Comparison of ENCODE assay signal across 8 mouse cellular contexts in the genomic region with DNA sequence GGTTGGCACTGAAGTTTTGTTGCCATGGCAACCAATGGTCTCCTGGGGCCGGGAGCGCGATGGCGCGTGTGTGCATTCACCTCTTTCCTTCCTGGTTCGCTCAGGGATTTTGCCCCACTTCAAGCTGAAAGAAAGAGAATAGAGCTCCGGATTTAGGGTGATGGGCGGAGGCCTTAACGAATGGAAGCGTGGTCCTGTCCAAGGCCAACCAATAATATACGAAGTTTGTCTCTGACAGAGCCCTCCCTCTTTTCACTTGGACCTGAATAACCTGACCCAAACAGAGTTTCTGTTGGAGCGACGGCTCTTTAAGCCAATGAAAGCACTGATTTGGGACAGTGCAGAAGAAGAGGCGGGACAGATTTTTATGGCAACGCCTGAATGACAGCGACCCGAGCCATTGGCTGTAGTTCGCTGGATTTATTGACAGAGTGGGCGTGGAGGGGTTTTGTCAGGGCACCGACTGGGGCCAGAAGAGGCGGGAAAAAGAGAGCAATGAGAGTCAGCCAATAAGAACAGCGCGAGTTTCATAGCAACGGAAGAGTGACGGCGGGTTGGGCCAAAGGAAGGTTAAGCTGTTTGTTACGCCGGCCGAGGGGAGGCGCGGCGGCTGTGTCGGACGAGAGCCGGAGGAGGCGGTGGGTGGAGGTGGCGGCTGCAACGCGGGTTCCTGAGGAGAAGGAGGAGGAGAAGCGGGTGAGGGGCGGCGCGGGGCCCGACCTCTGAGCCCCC. TPM values are rescaled to one million over a fixed set of nuclear protein-coding genes. Genes with fewer than 3 reads are reported as not detected.
DNase-seq lines count a peak whose midpoint lies in the region; ATAC-seq lines count a peak whose summit lies in the region.

Gene Kmt5c (plus strand): TSS at position 572 of the 732 bp plus-strand sequence.

- peak within 1 kb of the TSS; percentile 87 for H3K4me2 ChIP-seq in kidney, embryonic 15.5 days

- peak; percentile 83 for ATAC-seq in erythroblast, adult 5-6 weeks (replicated peaks; ENCODE audit: low FRiP score, poor library complexity, severe bottlenecking)
- peak; percentile 97 for ATAC-seq in kidney, embryonic 15.5 days (replicated peaks; ENCODE audit: low FRiP score)
- peak; percentile 95 for ATAC-seq in monocyte, adult 5-6 weeks (replicated peaks; ENCODE audit: insufficient number of reproducible peaks, low FRiP score, low TSS enrichment, poor library complexity, severe bottlenecking)

- peak within 1 kb of the TSS; percentile 67 for H3K4me3 ChIP-seq in heart, embryonic 10.5 days
- H3K4me3 ChIP-seq in kidney, embryonic 15.5 days (replicated peaks): peak within 1 kb of the TSS; percentile 82

- H3K36me3 ChIP-seq in heart, embryonic 10.5 days: peaks cover 27% of the 10 kb centered on the region
- peaks cover 26% of the 10 kb centered on the region for H3K36me3 ChIP-seq in kidney, embryonic 15.5 days

- peaks cover 33% of the 10 kb centered on the region for H3K4me1 ChIP-seq in heart, embryonic 10.5 days
- peaks cover 34% of the 10 kb centered on the region for H3K4me1 ChIP-seq in kidney, embryonic 15.5 days

- H3K27me3 ChIP-seq in heart, embryonic 10.5 days (ENCODE audit: insufficient read depth, poor library complexity, severe bottlenecking): no peaks in the 10 kb centered on the region
- no peaks in the 10 kb centered on the region for H3K27me3 ChIP-seq in kidney, embryonic 15.5 days

- peak within 1 kb of the TSS; percentile 94 for H3K27ac ChIP-seq in heart, embryonic 10.5 days
- H3K27ac ChIP-seq in kidney, embryonic 15.5 days: peak within 1 kb of the TSS; percentile 94

- H3K9me3 ChIP-seq in heart, embryonic 10.5 days: no peaks in the 10 kb centered on the region
- no peaks in the 10 kb centered on the region for H3K9me3 ChIP-seq in kidney, embryonic 15.5 days (replicated peaks)

- H3K9ac ChIP-seq in kidney, embryonic 15.5 days: peak within 1 kb of the TSS; percentile 89

- under 1% methylated on average over 36 of the region's 44 CpGs for WGBS in heart, embryonic 10.5 days
- under 1% methylated on average over 36 of the region's 44 CpGs for whole genome bisulfite sequencing in kidney, embryonic 15.5 days

- DNase-seq in B cell, adult 2 months: peak; percentile 91 to 94
- peak; percentile 100 for DNase-seq in brain, adult 2 months (ENCODE audit: low read depth, low spot score)
- peak; percentile 100 for DNase-seq in heart, embryonic 10.5 days (ENCODE audit: low spot score)
- DNase-seq in liver: peak; percentile 95
- DNase-seq in spleen, postnatal 4 days (ENCODE audit: low spot score in 2 of 2): peak; percentile 93 to 95

RNA-seq across cellular contexts. Expression of gene Kmt5c, which starts in this region (rescaled TPM):
- total RNA-seq in erythroblast, adult 5-6 weeks (2015; ENCODE audit: low replicate concordance): 11.3 and 15.9 TPM in 2 replicates
- 32.0 and 42.2 TPM in 2 replicates for total RNA-seq in erythroblast, adult 5-6 weeks (2017; ENCODE audit: low replicate concordance)
- polyA plus RNA-seq in heart, embryonic 10.5 days (2016; fragmentation: Nextera tagmentation; extraction: Ambion mirVana): 76.1 and 77.6 TPM in 2 replicates
- 79.3 and 90.8 TPM in 2 replicates for polyA plus RNA-seq in kidney, embryonic 15.5 days (2015; fragmentation: Nextera tagmentation; extraction: Ambion mirVana)
- total RNA-seq in monocyte, adult 5-6 weeks (2017): 25.1 to 60.4 TPM (median 38.0 TPM) in 3 replicates

Comparison
In these comparisons a context has a peak if more than half of its experiments do, and no peak if none do; other contexts are left out.
1. Peak in every context shown above with its lines: DNase-seq, ATAC-seq, H3K4me3 ChIP-seq and H3K27ac ChIP-seq.